Mouse (Mus musculus) forebrain, embryonic 15.5 days (tissue): ENCODE data around the gene Sfi1. TPM values are rescaled to one million over a fixed set of nuclear protein-coding genes. Genes with fewer than 3 reads are reported as not detected.
A peak's percentile ranks its signal among the peaks of the same experiment; 100 is the strongest.
"Not testable (repeated sequence)": the region's sequence is repeated elsewhere in the genome, so short reads cannot be mapped to it uniquely, and the experiment has no call there.

Experiments used
- ATAC-seq: fragments of 200-750 bp; cut with Nextera tagmentation; replicated peaks from 2 replicates; pipeline ENCODE4 v1.8.0; 2017; ENCODE audit warnings: mild to moderate bottlenecking, moderate TSS enrichment, moderate library complexity
- H3K27ac ChIP-seq: fragments of 300-500 bp; sonication (generic); replicated peaks from 2 replicates; pipeline ENCODE4 v1.5.1; 2015; ENCODE audit warnings: mild to moderate bottlenecking, inconsistent platforms
- H3K27me3 ChIP-seq: fragments of 300-500 bp; sonication (generic); 2 replicates; pipeline ENCODE4 v1.6.1; 2015; ENCODE audit warnings: inconsistent platforms
- H3K36me3 ChIP-seq: fragments of 300-500 bp; sonication (generic); 2 replicates; pipeline ENCODE4 v1.6.1; 2015; ENCODE audit warnings: mild to moderate bottlenecking, inconsistent platforms
- H3K4me1 ChIP-seq: fragments of 300-500 bp; sonication (generic); 2 replicates; pipeline ENCODE4 v1.6.1; 2015; ENCODE audit warnings: inconsistent platforms
- H3K4me2 ChIP-seq: fragments of 300-500 bp; sonication (generic); replicated peaks from 2 replicates; pipeline ENCODE4 v1.6.1; 2015; ENCODE audit warnings: mild to moderate bottlenecking, inconsistent platforms
- H3K4me3 ChIP-seq: fragments of 300-500 bp; sonication (generic); 2 replicates; pipeline ENCODE4 v1.5.1; 2015; ENCODE audit warnings: mild to moderate bottlenecking, inconsistent platforms
- H3K9ac ChIP-seq: fragments of 300-500 bp; sonication (generic); replicated peaks from 2 replicates; pipeline ENCODE4 v1.6.1; 2015; ENCODE audit warnings: mild to moderate bottlenecking, inconsistent platforms
- H3K9me3 ChIP-seq: fragments of 300-500 bp; sonication (generic); 2 replicates; pipeline ENCODE4 v1.6.1; 2016; ENCODE audit warnings: inconsistent platforms
- WGBS: fragments of 180-500 bp; shearing (Covaris S2); methylation state at CpG from one replicate; pipeline ENCODE4 v1.1.7; 2015; ENCODE audit warnings: mixed read lengths; 5-methylcytosine and 5-hydroxymethylcytosine counted together
- polyA plus RNA-seq: library from polyadenylated mRNA; unstranded; fragments of >200 nt; fragmentation: Nextera tagmentation; extraction: Ambion mirVana; gene quantifications from 2 replicates; pipeline ENCODE4 v1.2.1, GENCODE M21; 2015

Gene Sfi1
- polyA plus RNA-seq, 1 experiment from 2014 or later = 16.2 TPM

DNA sequence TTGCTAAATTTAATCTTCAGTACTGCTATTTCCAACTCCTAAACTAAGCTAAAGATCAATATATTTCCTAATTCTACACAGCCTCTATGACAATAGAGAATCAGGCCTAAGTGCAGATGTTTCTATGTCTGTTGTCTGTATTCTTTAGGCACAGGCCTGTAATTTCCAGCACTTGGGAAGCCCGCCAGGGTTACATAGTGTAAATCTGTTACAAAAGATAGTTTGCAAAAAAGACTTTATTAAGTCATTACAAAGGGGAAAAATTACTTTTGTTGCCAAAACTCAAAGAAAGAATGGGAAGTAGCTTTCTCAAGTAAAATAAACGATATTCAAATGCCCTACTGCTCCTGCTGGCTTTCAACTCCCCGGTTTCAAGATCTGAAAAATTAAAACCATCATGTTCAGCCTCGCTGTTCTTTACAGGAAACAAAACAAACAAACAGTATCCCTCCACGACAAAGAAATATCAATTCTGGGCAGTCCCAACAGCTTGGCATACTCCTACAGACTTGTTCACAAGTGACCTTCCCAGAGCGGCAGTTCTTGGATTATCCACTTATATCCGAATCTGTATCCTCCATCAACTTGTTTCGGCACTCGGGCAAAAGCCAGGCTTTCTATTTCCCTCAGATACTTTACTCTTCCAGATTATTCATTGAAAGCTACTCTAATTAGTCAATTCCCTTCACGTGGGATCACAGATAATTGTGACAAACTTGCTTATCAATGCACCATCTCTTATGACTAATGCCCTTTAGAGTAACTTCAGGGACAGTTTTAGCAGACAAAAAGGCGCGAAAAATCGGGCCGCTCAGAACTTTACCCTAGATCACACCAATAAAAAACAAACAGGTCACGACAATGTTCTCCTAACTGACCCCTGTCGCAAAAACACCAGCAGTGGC, 8.3 kb upstream of the Sfi1 start:
- Histone ChIP-seq H3K27me3 (no peaks in the 10 kb centered on the region), H3K9me3 (no peaks in the 10 kb centered on the region), H3K4me2 (peak overlapping the region; percentile 19), H3K9ac (no peak overlapping the region), H3K4me1 (peaks cover 10% of the 10 kb centered on the region), H3K36me3 (peaks cover 13% of the 10 kb centered on the region), H3K27ac (no peak overlapping the region), H3K4me3 (peak overlapping the region; percentile 40)
- 6% methylated on average over 16 of the region's 16 CpGs for WGBS
- ATAC-seq = no peak

DNA sequence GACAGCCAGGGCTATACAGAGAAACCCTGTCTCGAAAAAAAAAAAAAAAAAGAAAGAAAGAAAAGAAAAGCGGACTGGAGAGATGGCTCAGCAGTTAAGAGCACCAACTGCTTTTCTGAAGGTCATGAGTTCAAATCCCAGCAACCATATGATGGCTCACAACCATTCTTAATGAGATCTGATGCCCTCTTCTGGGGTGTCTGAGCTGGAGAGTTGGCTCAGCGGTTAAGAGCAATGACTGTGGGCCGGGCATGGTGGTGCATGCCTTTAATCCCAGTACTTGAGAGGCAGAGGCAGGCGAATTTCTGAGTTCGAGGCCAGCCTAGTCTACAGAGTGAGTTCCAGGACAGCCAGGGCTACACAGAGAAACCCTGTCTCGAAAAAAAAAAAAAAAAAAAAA, 7.4 kb upstream of the Sfi1 start:
- peaks cover 10% of the 10 kb centered on the region for H3K4me1 ChIP-seq
- H3K27me3 ChIP-seq = not testable (repeated sequence)
- over 99% methylated on average over 6 of the region's 7 CpGs for WGBS

DNA sequence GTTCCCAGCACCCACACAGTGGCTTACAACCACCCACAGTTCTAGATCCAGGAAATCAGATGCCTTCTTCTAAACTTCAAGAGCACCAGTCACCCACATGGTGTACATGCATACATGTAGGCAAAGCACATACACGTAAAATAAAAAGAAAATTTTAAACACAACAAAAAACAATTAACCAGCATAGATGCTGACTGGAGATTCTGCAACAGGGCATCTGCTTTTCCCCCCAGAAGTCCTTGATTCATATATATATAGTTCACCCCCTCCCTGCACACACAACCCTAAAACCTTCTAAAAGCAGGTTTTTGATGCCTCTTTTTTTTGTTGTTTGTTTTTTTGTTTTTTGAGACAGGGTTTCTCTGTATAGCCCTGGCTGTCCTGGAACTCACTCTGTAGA, 10.6 kb downstream of the Sfi1 start:
- WGBS = 89% methylated on average over 1 of the region's 1 CpGs
- H3K9ac ChIP-seq, H3K4me1 ChIP-seq, H3K27me3 ChIP-seq, H3K4me3 ChIP-seq, ATAC-seq, H3K4me2 ChIP-seq, H3K36me3 ChIP-seq, H3K27ac ChIP-seq: not testable (repeated sequence)
- peaks cover 11% of the 10 kb centered on the region for H3K9me3 ChIP-seq

More for the DNA sequence above, 7.4 kb upstream of the Sfi1 start:
- H3K27ac ChIP-seq, H3K4me3 ChIP-seq, H3K4me2 ChIP-seq, H3K36me3 ChIP-seq, H3K9me3 ChIP-seq, ATAC-seq, H3K9ac ChIP-seq: not testable (repeated sequence)

DNA sequence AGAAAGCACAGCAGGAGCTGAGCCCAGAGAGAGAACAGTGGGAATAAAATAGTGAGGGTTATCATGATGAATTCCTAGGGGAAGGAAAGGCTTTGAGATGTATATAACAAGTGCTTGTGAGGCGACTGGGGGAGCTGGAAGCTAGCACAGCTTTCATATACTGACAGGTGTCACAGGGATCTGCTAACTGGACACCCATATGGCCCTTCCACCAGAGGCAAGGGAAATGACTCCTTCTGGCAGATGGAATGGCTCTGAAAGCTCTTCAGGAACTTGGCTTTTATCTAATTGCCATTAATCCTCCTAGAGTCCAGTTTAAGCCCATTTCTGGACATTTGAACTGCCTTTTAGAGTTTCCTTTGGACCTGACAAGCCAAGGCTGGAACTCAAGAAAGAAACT, 11.3 kb downstream of the Sfi1 start:
- ATAC-seq, H3K4me1 ChIP-seq, H3K4me3 ChIP-seq, H3K27me3 ChIP-seq, H3K27ac ChIP-seq, H3K36me3 ChIP-seq, H3K4me2 ChIP-seq, H3K9ac ChIP-seq: not testable (repeated sequence)
- 36% methylated on average over 1 of the region's 1 CpGs for WGBS
- H3K9me3 ChIP-seq = peaks cover 11% of the 10 kb centered on the region

DNA sequence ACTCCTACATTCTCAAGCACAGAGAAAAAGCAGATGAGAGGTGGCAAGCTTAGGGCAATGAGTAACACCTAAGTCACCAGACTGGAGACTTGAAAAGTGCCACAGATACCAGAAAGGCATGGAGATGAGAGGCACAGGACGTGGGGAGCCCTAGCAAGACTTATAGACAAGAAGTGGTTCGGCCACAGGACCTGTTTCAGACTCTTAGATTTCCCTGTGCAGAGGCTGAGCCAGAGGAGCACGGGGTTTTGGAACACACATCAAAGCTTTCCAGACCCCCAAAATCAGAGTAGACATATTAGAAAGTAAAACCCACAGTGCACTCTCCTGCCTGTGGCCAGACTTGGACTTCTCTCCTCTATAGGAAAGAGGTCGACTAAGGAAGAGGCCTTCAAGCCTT, 12.0 kb downstream of the Sfi1 start:
- not testable (repeated sequence) for H3K9ac ChIP-seq, H3K36me3 ChIP-seq, H3K27ac ChIP-seq, H3K4me3 ChIP-seq, H3K4me1 ChIP-seq, H3K27me3 ChIP-seq, H3K4me2 ChIP-seq, ATAC-seq
- H3K9me3 ChIP-seq = peaks cover 11% of the 10 kb centered on the region
- 64% methylated on average over 4 of the region's 4 CpGs for WGBS

DNA sequence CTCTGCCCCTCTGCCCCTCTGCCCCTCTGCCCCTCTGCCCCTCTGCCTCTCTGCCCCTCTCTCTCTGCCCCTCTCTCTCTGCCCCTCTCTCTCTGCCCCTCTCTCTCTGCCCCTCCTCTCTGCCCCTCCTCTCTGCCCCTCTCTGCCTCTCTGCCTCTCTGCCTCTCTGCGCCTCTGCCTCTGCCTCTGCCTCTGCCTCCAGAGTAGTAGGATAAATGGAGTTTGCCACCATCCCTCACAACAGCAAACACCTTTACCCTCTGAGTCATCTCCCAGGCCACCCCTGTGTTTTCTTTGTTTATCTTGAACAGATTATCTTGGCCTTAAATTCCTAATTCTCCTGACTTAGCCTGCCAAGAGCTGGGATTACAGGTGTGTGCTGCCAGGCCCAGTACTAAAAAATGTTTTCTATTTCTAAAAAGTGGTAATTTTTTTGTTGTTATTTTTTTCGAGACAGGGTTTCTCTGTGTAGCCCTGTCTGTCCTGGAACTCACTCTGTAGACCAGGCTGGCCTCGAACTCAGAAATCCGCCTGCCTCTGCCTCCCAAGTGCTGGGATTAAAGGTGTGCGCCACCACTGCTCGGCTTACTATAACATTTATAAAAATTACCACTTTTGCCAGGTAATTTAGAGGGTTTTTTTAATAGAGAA, 12.6 kb downstream of the Sfi1 start:
- H3K4me2 ChIP-seq, H3K27me3 ChIP-seq, H3K9ac ChIP-seq, H3K27ac ChIP-seq, H3K4me3 ChIP-seq, H3K36me3 ChIP-seq, H3K4me1 ChIP-seq, ATAC-seq: not testable (repeated sequence)
- WGBS = 70% methylated on average over 6 of the region's 6 CpGs
- H3K9me3 ChIP-seq = peaks cover 11% of the 10 kb centered on the region

DNA sequence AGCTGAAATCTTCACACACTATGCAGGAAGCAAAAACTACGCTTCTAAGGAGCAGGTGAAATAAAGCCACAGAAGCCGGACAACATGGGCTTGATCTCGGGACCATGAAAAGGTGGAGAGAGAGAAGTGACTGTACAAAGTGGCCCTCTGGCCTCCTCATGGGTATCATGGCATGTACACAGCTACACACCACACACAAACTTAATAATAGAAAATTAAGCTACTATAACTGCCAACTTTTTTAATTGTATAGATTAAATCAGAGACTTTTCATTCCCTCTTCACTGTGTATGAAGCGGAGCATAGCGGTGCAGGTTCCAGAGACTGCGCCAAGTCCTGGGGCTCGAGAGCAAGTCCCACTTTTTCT, 13.6 kb downstream of the Sfi1 start:
- 83% methylated on average over 7 of the region's 7 CpGs for WGBS
- ATAC-seq, H3K4me3 ChIP-seq, H3K27me3 ChIP-seq, H3K9ac ChIP-seq, H3K4me1 ChIP-seq, H3K27ac ChIP-seq, H3K4me2 ChIP-seq, H3K36me3 ChIP-seq: not testable (repeated sequence)
- peaks cover 11% of the 10 kb centered on the region for H3K9me3 ChIP-seq

DNA sequence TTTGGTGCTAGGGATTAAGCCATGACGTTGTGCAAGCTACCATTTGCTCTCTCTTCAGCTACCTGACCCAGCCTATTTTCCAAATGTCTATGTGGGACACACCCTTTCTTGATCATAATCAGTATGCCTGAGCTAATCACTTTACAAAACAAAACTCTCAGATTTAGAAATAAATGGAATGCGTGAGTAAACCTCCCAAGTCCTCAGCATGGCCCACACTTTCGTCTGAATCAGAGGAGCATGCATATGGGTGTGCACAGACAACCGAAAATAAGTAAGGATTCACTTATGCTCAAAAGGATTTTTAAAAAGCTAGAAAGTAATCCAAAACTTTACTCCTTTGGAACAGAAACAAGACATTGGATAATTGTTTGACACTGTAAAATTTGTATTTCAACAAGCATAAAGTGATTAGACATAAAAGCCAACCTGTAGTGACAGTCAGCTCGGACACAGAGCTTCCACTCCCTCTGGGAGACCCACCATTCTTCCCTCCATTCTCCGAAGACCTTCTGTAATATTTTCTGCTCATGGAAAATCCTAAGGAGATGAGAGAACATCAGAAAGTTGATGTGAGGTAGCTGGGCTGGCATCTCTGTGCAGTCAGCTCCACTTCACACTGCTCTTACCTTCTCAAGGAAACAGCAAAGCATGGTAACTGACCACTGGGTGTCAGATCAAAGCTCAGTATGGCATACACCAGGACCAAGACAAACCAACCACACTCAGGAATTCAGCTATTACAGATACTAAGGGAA, 14.1 kb downstream of the Sfi1 start:
- not testable (repeated sequence) for H3K27ac ChIP-seq, H3K9ac ChIP-seq, ATAC-seq, H3K4me3 ChIP-seq, H3K4me2 ChIP-seq, H3K4me1 ChIP-seq, H3K27me3 ChIP-seq, H3K36me3 ChIP-seq
- 83% methylated on average over 6 of the region's 6 CpGs for WGBS
- peaks cover 11% of the 10 kb centered on the region for H3K9me3 ChIP-seq

DNA sequence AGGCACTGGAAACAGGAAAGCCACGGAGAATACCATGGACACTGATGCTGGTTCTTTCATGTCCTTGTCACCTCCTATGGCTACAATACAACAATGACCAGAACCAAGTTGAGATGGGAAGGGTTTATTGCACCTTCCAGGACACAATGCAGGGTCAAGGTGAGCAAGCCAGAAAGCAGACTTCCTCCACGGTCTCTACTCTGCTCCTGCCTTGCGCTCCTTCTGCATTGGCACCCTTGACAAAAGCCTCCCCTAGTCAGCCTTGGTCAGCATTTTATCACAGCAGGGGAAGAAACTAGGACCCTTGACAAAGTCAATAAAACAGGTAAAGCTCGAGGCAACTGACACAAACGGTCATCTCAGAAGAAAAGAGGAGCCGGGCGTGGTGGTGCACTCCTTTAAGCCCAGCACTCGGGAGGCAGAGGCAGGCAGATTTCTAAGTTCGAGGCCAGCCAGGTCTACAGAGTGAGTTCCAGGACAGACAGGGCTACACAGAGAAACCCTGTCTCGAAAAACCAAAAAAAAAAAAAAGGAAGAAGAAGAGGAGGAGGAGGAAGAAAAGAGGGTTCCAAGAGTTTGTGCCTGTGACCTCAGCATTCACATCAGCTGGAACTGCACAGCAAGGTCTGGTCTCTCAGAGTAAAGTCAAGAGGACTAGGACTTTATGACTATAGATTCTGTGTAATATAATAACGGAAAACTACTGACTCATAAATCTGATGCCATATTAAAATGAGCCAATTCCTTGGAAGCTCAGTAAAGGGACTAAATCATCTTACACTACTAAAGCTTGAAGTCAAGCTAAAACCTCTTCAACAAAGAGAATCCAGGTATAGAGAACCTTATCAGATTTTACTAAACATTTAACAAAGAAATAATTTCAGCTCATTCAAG, 19.6 kb downstream of the Sfi1 start:
- not testable (repeated sequence) for H3K27me3 ChIP-seq, H3K4me1 ChIP-seq, H3K9ac ChIP-seq, H3K4me3 ChIP-seq, H3K27ac ChIP-seq, H3K4me2 ChIP-seq, H3K36me3 ChIP-seq
- peaks cover 14% of the 10 kb centered on the region for H3K9me3 ChIP-seq
- 85% methylated on average over 11 of the region's 11 CpGs for WGBS
- peak; percentile 45 for ATAC-seq

DNA sequence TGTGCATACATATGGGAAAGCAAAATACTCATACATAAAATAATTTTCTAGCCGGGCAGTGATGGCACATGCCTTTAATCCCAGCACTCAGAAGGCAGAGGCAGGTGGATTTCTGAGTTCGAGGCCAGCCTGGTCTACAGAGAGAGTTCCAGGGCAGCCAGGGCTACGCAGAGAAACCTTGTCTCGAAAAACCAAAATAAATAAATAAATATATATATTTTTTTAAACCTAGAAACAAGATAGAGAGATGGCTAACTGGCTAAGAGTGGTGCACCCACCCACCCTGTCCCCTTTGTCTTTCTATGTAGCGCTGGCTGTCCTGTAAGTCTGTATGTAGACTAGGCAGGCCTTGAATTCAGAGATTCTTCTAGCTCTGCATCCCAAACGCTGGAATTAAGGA, 20.7 kb downstream of the Sfi1 start:
- H3K4me3 ChIP-seq, H3K4me1 ChIP-seq, H3K27me3 ChIP-seq, H3K36me3 ChIP-seq, ATAC-seq, H3K9ac ChIP-seq, H3K4me2 ChIP-seq, H3K27ac ChIP-seq: not testable (repeated sequence)
- 63% methylated on average over 6 of the region's 6 CpGs for WGBS
- peaks cover 18% of the 10 kb centered on the region for H3K9me3 ChIP-seq

DNA sequence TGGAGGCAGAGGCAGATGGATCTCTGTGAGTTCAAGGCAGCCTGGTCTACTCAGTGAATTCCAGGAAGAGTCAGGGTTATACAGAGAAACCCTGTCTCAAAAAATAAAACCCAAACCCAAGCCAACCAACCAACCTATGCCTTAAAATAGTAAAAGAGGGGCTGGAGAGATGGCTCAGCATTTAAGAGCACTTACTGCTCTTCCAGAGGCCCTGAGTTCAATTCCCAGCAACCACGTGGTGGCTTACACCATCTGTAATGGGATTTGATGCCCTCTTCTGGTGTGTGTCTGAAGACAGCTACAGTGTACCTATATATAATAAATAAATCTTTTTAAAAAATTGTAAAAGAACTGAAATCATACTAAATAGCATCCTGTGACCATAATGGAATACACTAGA, 21.3 kb downstream of the Sfi1 start:
- not testable (repeated sequence) for H3K4me1 ChIP-seq, H3K36me3 ChIP-seq, H3K4me2 ChIP-seq, H3K4me3 ChIP-seq, H3K27me3 ChIP-seq, ATAC-seq, H3K27ac ChIP-seq, H3K9ac ChIP-seq
- 72% methylated on average over 1 of the region's 1 CpGs for WGBS
- H3K9me3 ChIP-seq = peaks cover 21% of the 10 kb centered on the region
